Comparison of ENCODE assay signal across 13 mouse cellular contexts in the genomic region with DNA sequence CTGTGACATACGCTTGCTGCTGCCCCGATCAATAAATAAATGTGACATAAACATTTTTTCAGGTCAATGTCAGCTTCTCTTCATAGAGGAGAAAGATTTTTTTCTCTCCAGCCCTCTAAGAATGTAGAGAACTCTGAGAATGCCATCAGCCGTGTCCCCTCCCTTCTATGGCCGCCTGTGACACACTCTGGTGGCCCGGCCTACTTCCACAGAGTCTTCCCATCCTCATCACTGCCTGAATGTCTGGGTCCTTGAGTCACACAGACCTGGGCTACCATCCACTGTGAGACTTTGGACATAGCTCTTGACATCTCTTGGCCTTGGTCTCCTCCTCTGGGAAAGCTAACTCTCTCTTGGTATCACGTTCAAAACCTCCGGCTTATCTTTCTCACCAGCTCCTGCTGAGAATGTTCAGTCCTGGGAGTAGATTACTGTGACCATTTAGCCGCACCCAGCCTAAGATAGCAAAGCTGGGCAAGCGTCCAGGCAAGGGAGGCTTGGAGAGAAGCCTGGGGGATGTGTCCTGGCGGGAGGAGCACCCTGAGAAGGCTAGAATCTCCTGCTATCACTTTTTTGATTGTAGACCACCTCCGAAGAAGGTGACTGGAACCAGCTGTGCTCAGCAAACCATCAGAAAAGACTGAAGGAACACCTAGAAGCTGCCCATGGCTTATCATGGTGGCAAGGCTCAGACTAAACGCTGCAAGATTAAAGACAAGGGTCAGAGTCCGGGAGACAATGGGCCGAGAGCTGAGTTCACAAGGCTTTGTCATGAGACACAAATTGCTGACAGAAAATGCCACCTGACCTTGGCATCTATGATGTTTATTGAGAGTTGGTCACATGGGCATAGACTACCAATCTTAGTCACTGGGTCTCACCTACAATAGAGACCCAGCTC. TPM values are rescaled to one million over a fixed set of nuclear protein-coding genes. Genes with fewer than 3 reads are reported as not detected.
A peak's percentile ranks its signal among the peaks of the same experiment; 100 is the strongest.
DNase-seq lines count a peak whose midpoint lies in the region; ATAC-seq and TF ChIP-seq lines count a peak whose summit lies in the region.
"Had no signal": no experiment of that assay in that cellular context is flagged by ENCODE, and none has a peak within 500 bp of the region (broad histone marks: within the 10 kb centered on the region; RNA-seq: fewer than 3 reads in every experiment).

No protein-coding gene starts in this region.

- DNase-seq in Muller cell, postnatal 12 days (ENCODE audit: inconsistent ontology term): peak; percentile 64
- DNase-seq in gastrocnemius, adult 2 months: peak; percentile 65
- peak; percentile 70 to 72 for DNase-seq in heart, postnatal 36 days
- peak; percentile 50 to 67 for DNase-seq in lung, postnatal 4 days
- no peak for DNase-seq in cerebellum, adult 11 months
- DNase-seq in forebrain, postnatal 0 days: no peak
- no peak for DNase-seq in embryo, embryonic 9.5 days (ENCODE audit: extremely low spot score)
- DNase-seq: cerebellum, adult 2 months had no signal

- 85% methylated on average over 14 of the region's 14 CpGs for WGBS in forebrain, postnatal 0 days

- ATAC-seq in activated CD4-positive, CD25-positive, alpha-beta regulatory T cell, adult 4 months: no peak
- ATAC-seq in forebrain, postnatal 0 days: no peak
- ATAC-seq: Patski had no signal

- intact Hi-C loops in gastrocnemius, adult 2 months (cut with DNase I): no loop called here
- intact Hi-C loops in heart, postnatal 36 days (cut with DNase I): no loop called here

- H3K36me3 ChIP-seq in forebrain, postnatal 0 days (ENCODE audit: insufficient read depth): no peaks in the 10 kb centered on the region
- H3K36me3 ChIP-seq: limb, embryonic 15.5 days had no signal

- no peak overlapping the region for H3K4me3 ChIP-seq in gastrocnemius, adult 2 months
- no peak overlapping the region for H3K4me3 ChIP-seq in forebrain, postnatal 0 days (ENCODE audit: low read depth, low read length)
- H3K4me3 ChIP-seq: erythroblast, embryonic 14.5 days; limb, embryonic 15.5 days had no signal

- no peaks in the 10 kb centered on the region for H3K27me3 ChIP-seq in forebrain, postnatal 0 days (ENCODE audit: insufficient read depth, low read length)
- H3K27me3 ChIP-seq: limb, embryonic 15.5 days; Patski had no signal

- no peaks in the 10 kb centered on the region for H3K9me3 ChIP-seq in forebrain, postnatal 0 days (ENCODE audit: low read length)
- H3K9me3 ChIP-seq: limb, embryonic 15.5 days had no signal

- peak overlapping the region; percentile 41 for H3K27ac ChIP-seq in gastrocnemius, adult 2 months
- no peak overlapping the region for H3K27ac ChIP-seq in forebrain, postnatal 0 days (ENCODE audit: low read depth, low read length)
- H3K27ac ChIP-seq: limb, embryonic 15.5 days had no signal

- TF ChIP-seq CTCF in gastrocnemius, adult 2 months (IDR thresholded peaks at IDR 0.05): no peak
- no peak for TF ChIP-seq CTCF in forebrain, postnatal 0 days (IDR thresholded peaks at IDR 0.05; ENCODE audit: low read depth)

- no peak overlapping the region for H3K9ac ChIP-seq in forebrain, postnatal 0 days
- H3K9ac ChIP-seq: limb, embryonic 15.5 days had no signal

- no peak overlapping the region for H3K4me2 ChIP-seq in forebrain, postnatal 0 days (ENCODE audit: low read depth)
- H3K4me2 ChIP-seq: limb, embryonic 15.5 days had no signal

- H3K4me1 ChIP-seq in forebrain, postnatal 0 days (ENCODE audit: insufficient read depth): no peaks in the 10 kb centered on the region

RNA-seq across cellular contexts. Expression of a gene that starts 3.9 kb away (rescaled TPM):
- not detected for total RNA-seq in gastrocnemius, adult 2 months (2021)
- not detected for total RNA-seq in heart, postnatal 36 days (2021)
- 1 to 10 TPM in 1 of 2 experiments, not detected in 1; 1.0 TPM for polyA plus RNA-seq in activated CD4-positive, CD25-positive, alpha-beta regulatory T cell, adult 4 months (2017; shearing (Covaris generic))
- total RNA-seq in forebrain, postnatal 0 days (2014; rRNA removed): 0.43 TPM in 1 of 2 replicates, not detected in the other
- 0.08 and 0.16 TPM in 2 replicates for polyA plus RNA-seq in forebrain, postnatal 0 days (2015; fragmentation: Nextera tagmentation; extraction: Ambion mirVana)
- polyA plus RNA-seq: erythroblast, embryonic 14.5 days; neural tube, embryonic 11.5 days; Patski had no signal

RNA-seq across cellular contexts. Expression of a gene that starts 21.3 kb away (rescaled TPM):
- 100 to 1,000 TPM; 154 to 155 TPM for total RNA-seq in gastrocnemius, adult 2 months (2021)
- total RNA-seq in heart, postnatal 36 days (2021): 100 to 1,000 TPM; 118 to 125 TPM
- 10 to 100 TPM; 44.5 to 70.3 TPM for polyA plus RNA-seq in activated CD4-positive, CD25-positive, alpha-beta regulatory T cell, adult 4 months (2017; shearing (Covaris generic))
- 278 and 322 TPM in 2 replicates for total RNA-seq in forebrain, postnatal 0 days (2014; rRNA removed)
- 193 and 220 TPM in 2 replicates for polyA plus RNA-seq in forebrain, postnatal 0 days (2015; fragmentation: Nextera tagmentation; extraction: Ambion mirVana)

RNA-seq across cellular contexts. Expression of a gene that starts 36.0 kb away (rescaled TPM):
- 1,000 to 10,000 TPM in 1 of 2 experiments, 100 to 1,000 TPM in 1; 776 to 2,566 TPM for total RNA-seq in gastrocnemius, adult 2 months (2021)
- total RNA-seq in heart, postnatal 36 days (2021): over 10,000 TPM; 18,107 to 20,333 TPM
- polyA plus RNA-seq in activated CD4-positive, CD25-positive, alpha-beta regulatory T cell, adult 4 months (2017; shearing (Covaris generic)): not detected
- 0.38 and 2.9 TPM in 2 replicates for total RNA-seq in forebrain, postnatal 0 days (2014; rRNA removed)
- 1.7 TPM in 2 replicates for polyA plus RNA-seq in forebrain, postnatal 0 days (2015; fragmentation: Nextera tagmentation; extraction: Ambion mirVana)
- polyA plus RNA-seq: erythroblast, embryonic 14.5 days; Patski had no signal

Comparison
In these comparisons a context has a peak if more than half of its experiments do, and no peak if none do; other contexts are left out.
1. DNase-seq: peak in Muller cell, postnatal 12 days (single experiment), gastrocnemius, adult 2 months (single experiment), heart, postnatal 36 days (2 of 2) and lung, postnatal 4 days (2 of 2); none in cerebellum, adult 11 months (single experiment), forebrain, postnatal 0 days (single experiment) and embryo, embryonic 9.5 days (single experiment).
2. RNA of a gene that starts 36.0 kb away (total RNA-seq): 18,107 to 20,333 TPM in heart, postnatal 36 days and 776 to 2,566 TPM in gastrocnemius, adult 2 months; 0.38 to 2.9 TPM in forebrain, postnatal 0 days; every median in the first group is over 100 times any median in the second.